Mouse (Mus musculus) liver, embryonic 11.5 days (tissue): ENCODE results near the gene Scarf1. TPM values are rescaled to one million over a fixed set of nuclear protein-coding genes. Genes with fewer than 3 reads are reported as not detected.
"Not testable (repeated sequence)": the region's sequence is repeated elsewhere in the genome, so short reads cannot be mapped to it uniquely, and the experiment has no call there.

ENCODE experiments used
- ATAC-seq: fragments of 200-750 bp; cut with Nextera tagmentation; replicated peaks from 2 replicates; pipeline ENCODE4 v1.8.0; 2017; ENCODE audit warnings: moderate number of reproducible peaks, mild to moderate bottlenecking, moderate TSS enrichment, moderate library complexity; ENCODE audit not compliant: low FRiP score
- DNase-seq: peaks from one replicate; pipeline ENCODE4 v3.0.0-alpha.2; 2017; ENCODE audit warnings: low spot score
- H3K27ac ChIP-seq: fragments of 300-500 bp; sonication (generic); 2 replicates; pipeline ENCODE4 v1.5.1; 2014; ENCODE audit warnings: mild to moderate bottlenecking, low read depth, low read length, control low read depth
- H3K27me3 ChIP-seq: fragments of 300-500 bp; sonication (generic); replicated peaks from 2 replicates; pipeline ENCODE4 v1.6.1; 2014; ENCODE audit warnings: low read length, mixed read lengths; ENCODE audit not compliant: control insufficient read depth, insufficient read depth
- H3K36me3 ChIP-seq: fragments of 300-500 bp; sonication (generic); 2 replicates; pipeline ENCODE4 v1.6.1; 2014; ENCODE audit warnings: mild to moderate bottlenecking, low read length, moderate library complexity, mixed read lengths; ENCODE audit not compliant: control insufficient read depth, insufficient read depth
- H3K4me1 ChIP-seq: fragments of 300-500 bp; sonication (generic); replicated peaks from 2 replicates; pipeline ENCODE4 v1.6.1; 2014; ENCODE audit warnings: low read length, mixed read lengths; ENCODE audit not compliant: control insufficient read depth, insufficient read depth
- H3K4me2 ChIP-seq: fragments of 300-500 bp; sonication (generic); 2 replicates; pipeline ENCODE4 v1.6.1; 2014; ENCODE audit warnings: mild to moderate bottlenecking, control low read depth, moderate library complexity
- H3K4me3 ChIP-seq: fragments of 300-500 bp; sonication (generic); 2 replicates; pipeline ENCODE4 v1.5.1; 2014; ENCODE audit warnings: low read depth, low read length, control low read depth
- H3K9ac ChIP-seq: fragments of 300-500 bp; sonication (generic); 2 replicates; pipeline ENCODE4 v1.6.1; 2014; ENCODE audit warnings: low read depth, low read length, control low read depth
- H3K9me3 ChIP-seq: fragments of 300-500 bp; sonication (generic); 2 replicates; pipeline ENCODE4 v1.6.1; 2016; ENCODE audit warnings: low read length, inconsistent platforms, mixed read lengths; ENCODE audit not compliant: control insufficient read depth
- WGBS: fragments of 180-500 bp; shearing (Covaris S2); extraction: QIAGEN DNeasy Blood & Tissue Kit; methylation state at CpG from one replicate; pipeline ENCODE4 v1.1.7; 2014; 5-methylcytosine and 5-hydroxymethylcytosine counted together
- polyA plus RNA-seq: library from polyadenylated mRNA; unstranded; fragments of >200 nt; fragmentation: Nextera tagmentation; extraction: Ambion mirVana; gene quantifications from 2 replicates; pipeline ENCODE4 v1.2.1, GENCODE M21; 2014

Gene Scarf1
- polyA plus RNA-seq, 1 experiment from 2014 or later, result 7.0 TPM

DNA sequence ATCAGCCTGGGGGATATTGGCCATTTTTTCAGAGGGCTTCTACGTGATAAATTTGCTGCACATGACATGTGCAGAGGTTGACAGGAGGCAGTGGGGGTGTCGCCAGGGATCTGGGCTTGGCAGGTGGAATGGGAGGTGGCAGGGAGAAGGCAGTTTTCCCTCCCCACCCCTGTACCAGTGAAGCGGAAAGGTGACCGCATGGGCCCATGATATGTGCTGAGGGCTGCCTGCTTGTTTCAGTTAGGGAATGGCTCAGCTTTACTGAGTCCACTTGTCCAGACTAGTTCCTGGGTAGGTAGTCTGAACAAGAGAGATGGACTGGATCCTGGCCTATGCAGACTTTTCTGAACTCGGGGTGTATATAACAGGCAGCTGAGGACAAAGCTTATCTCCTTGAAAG lies 38.0 kb downstream of the Scarf1 start:
- H3K9me3 ChIP-seq, result no peaks in the 10 kb centered on the region
- H3K27me3 ChIP-seq, result no peaks in the 10 kb centered on the region
- no peaks in the 10 kb centered on the region for H3K36me3 ChIP-seq
- no peak overlapping the region for H3K27ac ChIP-seq
- H3K4me2 ChIP-seq, result no peak overlapping the region
- H3K4me1 ChIP-seq, result peaks cover 5% of the 10 kb centered on the region
- H3K4me3 ChIP-seq, result no peak overlapping the region
- no peak overlapping the region for H3K9ac ChIP-seq
- ATAC-seq, result no peak
- no peak for DNase-seq
- WGBS, result 83% methylated on average over 5 of the region's 5 CpGs

DNA sequence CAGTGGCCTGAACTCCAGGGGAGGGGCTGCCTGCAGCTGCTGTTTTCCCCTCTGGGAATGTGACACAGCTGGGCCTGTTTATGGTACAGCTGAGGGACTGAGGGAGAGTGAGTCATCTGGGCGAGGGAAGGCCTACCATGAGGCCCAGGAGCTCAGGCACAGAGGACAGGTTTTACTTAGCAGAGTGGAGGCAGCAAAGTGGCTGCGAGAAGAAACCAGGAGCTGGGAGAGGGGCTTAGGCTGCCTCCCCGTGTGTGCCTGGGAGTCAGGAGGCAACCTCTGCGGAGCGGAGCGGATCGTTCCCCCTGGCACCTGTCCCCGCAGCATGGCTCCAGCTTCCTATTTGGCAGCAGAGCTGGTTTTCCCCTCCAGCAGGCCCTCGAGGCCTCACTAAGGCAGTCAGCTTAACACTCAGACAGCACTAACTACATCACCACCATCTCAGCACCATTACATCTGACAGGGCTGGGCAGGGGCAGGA lies 38.7 kb downstream of the Scarf1 start:
- Histone ChIP-seq H3K27ac (no peak overlapping the region), H3K9me3 (no peaks in the 10 kb centered on the region), H3K9ac (no peak overlapping the region), H3K4me3 (no peak overlapping the region), H3K4me1 (peaks cover 3% of the 10 kb centered on the region; the same call in 1 of the 2 replicates), H3K36me3 (no peaks in the 10 kb centered on the region), H3K27me3 (no peaks in the 10 kb centered on the region), H3K4me2 (no peak overlapping the region)
- 80% methylated on average over 9 of the region's 9 CpGs for WGBS
- ATAC-seq (no peak), DNase-seq (no peak)

DNA sequence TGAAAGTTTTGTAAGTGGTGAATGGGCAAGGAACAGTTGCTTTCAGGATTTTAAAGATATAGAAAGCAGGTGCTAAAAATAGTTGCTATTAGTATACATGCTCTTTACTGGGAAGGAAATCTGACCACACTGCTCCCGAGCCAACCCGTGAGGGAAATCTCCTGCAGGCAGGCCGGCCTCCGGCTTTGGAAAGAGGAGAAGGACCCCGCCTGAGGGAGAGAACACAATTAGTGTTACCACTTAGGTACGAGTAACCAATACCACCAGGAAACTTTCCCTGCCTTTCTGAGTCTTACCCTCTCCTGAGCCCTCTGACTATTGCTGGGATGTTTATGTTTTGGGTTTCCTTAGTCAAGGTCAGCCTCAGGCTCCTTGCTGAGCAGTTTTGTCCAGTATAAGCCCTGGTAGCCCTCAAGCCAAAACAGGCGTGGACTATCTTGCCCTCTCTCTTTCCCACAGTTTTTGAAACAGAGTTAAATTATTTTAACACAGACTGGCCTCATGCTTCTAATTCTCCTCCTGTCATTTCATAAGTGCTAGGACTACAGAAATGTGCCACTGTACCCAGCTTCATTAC lies 39.7 kb downstream of the Scarf1 start:
- ATAC-seq (no peak), DNase-seq (no peak)
- H3K4me2 ChIP-seq, result no peak overlapping the region
- peaks cover 3% of the 10 kb centered on the region; the same call in 1 of the 2 replicates for H3K4me1 ChIP-seq
- H3K4me3 ChIP-seq, result no peak overlapping the region
- no peaks in the 10 kb centered on the region for H3K36me3 ChIP-seq
- H3K9me3 ChIP-seq, result no peaks in the 10 kb centered on the region
- no peak overlapping the region for H3K9ac ChIP-seq
- 75% methylated on average over 7 of the region's 7 CpGs for WGBS
- H3K27ac ChIP-seq, result no peak overlapping the region
- H3K27me3 ChIP-seq, result no peaks in the 10 kb centered on the region

DNA sequence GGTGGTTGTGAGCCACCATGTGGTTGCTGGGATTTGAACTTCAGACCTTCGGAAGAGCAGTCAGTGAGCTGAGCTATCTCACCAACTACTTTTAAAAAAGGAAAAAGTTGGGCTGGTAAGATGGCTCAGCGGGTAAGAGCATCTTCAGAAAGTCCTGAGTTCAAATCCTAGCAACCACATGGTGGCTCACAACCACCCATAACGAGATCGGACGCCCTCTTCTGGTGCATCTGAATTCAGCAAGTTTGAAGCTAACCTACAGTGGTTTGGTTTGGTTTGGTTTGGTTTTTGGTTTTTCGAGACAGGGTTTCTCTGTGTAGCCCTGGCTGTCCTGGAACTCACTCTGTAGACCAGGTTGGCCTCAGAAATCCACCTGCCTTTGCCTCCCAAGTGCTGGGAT lies 42.7 kb downstream of the Scarf1 start:
- not testable (repeated sequence) for DNase-seq, H3K27me3 ChIP-seq, H3K36me3 ChIP-seq, H3K27ac ChIP-seq, H3K9ac ChIP-seq, H3K4me1 ChIP-seq, H3K4me3 ChIP-seq, H3K4me2 ChIP-seq, ATAC-seq, H3K9me3 ChIP-seq
- 87% methylated on average over 6 of the region's 6 CpGs for WGBS

DNA sequence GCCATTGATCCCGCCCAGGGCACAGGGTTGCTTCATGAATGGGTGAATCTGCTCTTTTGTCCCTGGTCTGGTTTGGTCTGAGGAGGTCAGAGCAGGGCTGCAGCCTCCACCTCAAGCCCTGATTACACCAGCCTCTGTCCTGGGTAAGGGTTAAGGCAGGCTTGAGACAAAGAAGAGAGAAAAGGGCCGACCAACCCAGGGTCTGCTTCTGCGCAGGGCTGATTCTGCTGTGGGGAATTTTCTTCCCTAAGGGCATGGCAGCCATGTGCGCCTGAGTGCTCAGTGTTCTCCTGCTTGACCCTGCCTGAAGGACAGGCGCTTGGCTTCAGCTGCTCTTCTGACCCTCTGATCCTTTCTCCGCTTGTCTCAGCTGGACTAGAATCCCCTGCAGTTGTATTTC lies 43.8 kb downstream of the Scarf1 start:
- no peaks in the 10 kb centered on the region for H3K27me3 ChIP-seq
- 92% methylated on average over 6 of the region's 6 CpGs for WGBS
- no peak overlapping the region for H3K9ac ChIP-seq
- 0 out of 2 replicates have a peak, but pooled peaks cover 5% of the 10 kb centered on the region for H3K4me1 ChIP-seq
- ATAC-seq, result no peak
- no peak for DNase-seq
- H3K36me3 ChIP-seq, result no peaks in the 10 kb centered on the region
- H3K4me3 ChIP-seq, result no peak overlapping the region
- H3K4me2 ChIP-seq, result no peak overlapping the region
- no peaks in the 10 kb centered on the region for H3K9me3 ChIP-seq
- H3K27ac ChIP-seq, result no peak overlapping the region

DNA sequence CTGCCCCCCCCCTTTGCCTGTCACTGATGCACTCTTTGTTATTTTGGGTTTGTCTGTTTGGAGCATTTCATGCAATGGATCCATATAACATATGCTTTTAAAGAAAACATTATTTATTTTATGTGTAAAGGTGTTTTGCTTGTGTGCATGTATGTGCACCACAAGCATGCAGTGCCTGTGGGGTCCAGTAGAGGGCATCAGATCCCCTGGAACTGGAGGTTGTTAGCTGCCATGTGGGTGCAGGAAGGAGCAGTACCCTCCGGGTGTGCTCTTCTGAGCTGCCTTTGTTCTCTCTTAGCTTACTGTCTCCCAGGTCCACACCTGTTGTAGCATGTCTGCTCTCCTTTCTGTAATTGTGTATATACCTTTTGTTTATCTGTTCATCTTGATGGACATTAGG lies 44.8 kb downstream of the Scarf1 start:
- Histone ChIP-seq H3K4me2 (no peak overlapping the region), H3K27me3 (no peaks in the 10 kb centered on the region), H3K4me1 (0 out of 2 replicates have a peak, but pooled peaks cover 5% of the 10 kb centered on the region), H3K9me3 (no peaks in the 10 kb centered on the region), H3K36me3 (no peaks in the 10 kb centered on the region), H3K27ac (no peak overlapping the region), H3K9ac (no peak overlapping the region), H3K4me3 (no peak overlapping the region)
- ATAC-seq (no peak), DNase-seq (no peak)
- WGBS, result 84% methylated on average over 1 of the region's 1 CpGs

DNA sequence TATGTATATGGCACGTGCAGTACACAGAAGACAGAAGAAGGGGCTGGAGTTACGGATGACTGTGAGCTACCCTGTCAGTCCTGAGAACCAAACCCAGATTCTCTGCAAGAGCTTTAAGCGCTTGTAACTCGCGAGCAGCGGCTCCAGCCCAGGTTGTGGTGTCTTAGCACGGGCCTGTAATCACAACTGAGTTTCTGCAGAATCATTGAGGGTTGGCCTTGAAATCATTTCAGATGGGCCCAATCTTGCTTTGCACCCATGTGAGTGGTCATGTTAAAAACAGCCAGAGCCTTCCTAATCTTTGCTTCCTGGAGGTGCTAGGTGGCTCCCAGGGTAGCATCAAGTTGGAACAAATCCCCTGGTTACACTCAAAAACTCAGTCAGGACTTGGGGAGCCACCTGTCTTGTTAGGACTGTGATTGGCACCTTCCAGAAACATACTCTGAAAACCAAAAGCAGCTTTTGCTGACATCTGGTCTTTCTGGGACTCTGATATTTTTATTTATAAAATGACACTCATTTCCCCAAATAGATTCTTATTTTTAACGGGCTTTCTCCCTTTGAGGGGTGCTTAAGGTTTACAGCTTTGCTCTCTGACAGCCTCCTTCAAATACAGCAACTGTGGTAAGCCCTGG lies 46.6 kb downstream of the Scarf1 start:
- H3K4me3 ChIP-seq, result no peak overlapping the region
- WGBS, result 81% methylated on average over 8 of the region's 8 CpGs
- H3K9ac ChIP-seq, result no peak overlapping the region
- ATAC-seq (no peak), DNase-seq (no peak)
- H3K36me3 ChIP-seq, result no peaks in the 10 kb centered on the region
- H3K4me2 ChIP-seq, result no peak overlapping the region
- H3K4me1 ChIP-seq, result peaks cover 11% of the 10 kb centered on the region
- H3K27ac ChIP-seq, result no peak overlapping the region
- no peaks in the 10 kb centered on the region for H3K27me3 ChIP-seq
- H3K9me3 ChIP-seq, result no peaks in the 10 kb centered on the region

DNA sequence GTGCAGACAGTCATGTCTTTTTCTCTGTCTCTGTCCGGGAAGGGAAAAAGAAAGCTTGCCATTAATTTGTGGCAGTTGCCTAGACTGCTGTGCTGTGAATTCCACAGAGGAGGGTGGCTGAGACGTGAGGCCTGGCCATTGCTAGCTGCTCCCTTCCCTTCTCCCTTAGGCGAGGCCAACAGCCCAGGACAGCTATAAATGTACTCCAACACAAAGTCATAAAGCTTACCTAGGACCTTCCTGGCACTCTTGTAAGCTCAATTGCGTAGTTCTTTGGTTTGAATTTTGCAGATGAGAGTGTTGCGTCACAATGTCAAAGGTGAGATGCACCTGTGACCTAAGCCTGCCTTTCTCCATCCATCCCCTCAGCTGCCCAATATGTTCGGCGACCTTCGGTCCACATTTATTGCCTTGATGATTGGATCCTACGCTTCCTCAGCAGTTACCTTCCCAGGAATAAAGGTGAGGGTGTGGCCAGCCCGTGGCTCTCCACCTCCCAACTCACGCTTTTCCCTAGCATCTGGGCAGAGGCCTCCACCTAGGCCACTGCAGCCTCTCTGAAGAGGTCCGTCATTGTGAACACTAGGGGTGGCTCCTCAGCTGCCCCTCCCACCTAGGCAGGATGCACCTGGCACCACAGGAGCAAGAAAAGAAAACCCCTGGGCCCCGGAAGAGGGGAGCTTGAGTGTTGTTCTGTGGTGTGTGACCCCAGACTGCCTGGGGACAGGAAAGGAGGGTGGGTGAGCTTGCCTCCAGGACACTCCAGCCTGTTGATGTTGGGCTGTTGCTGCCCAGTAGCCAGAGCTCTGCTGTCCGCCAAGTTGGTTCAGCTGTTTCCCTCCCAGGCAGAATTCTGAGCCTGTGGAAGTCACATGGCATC lies 47.4 kb downstream of the Scarf1 start:
- ATAC-seq (no peak), DNase-seq (no peak)
- Histone ChIP-seq H3K4me1 (peaks cover 13% of the 10 kb centered on the region), H3K27me3 (no peaks in the 10 kb centered on the region), H3K27ac (no peak overlapping the region), H3K9ac (no peak overlapping the region), H3K36me3 (no peaks in the 10 kb centered on the region), H3K4me2 (no peak overlapping the region), H3K9me3 (no peaks in the 10 kb centered on the region), H3K4me3 (no peak overlapping the region)
- 76% methylated on average over 14 of the region's 14 CpGs for WGBS
